Mouse (Mus musculus): ENCODE measurements at regions not wholly inside any gene's neighbourhood (a gene's known extent, or its start where the extent isn't known, plus 50 kb on each side); places are given as distances from the start of the nearest gene placed in this dataset.

GRCm38 (mm10) chr13:110665073-110665800, 270.4 kb downstream of the Plk2 start:
- in situ Hi-C loops (cut with MboI; ENCODE audit: unreplicated experiment in 2 of 2): no loop called here

- in situ Hi-C loops (cut with MboI; ENCODE audit: unreplicated experiment in 2 of 2): no loop called here
Measured at GRCm38 (mm10) chr13:110667276-110667956, 272.6 kb downstream of the Plk2 start.

- in situ Hi-C loops (cut with MboI; ENCODE audit: unreplicated experiment in 2 of 2): no loop called here
Measured at GRCm38 (mm10) chr13:110673536-110673935, 278.7 kb downstream of the Plk2 start.

GRCm38 (mm10) chr13:110683259-110684041, 288.6 kb downstream of the Plk2 start:
- in situ Hi-C loops (cut with MboI; ENCODE audit: unreplicated experiment in 2 of 2): no loop called here

GRCm38 (mm10) chr13:110688796-110689195, 293.9 kb downstream of the Plk2 start:
- in situ Hi-C loops (cut with MboI; ENCODE audit: unreplicated experiment in 2 of 2): no loop called here

- in situ Hi-C loops (cut with MboI; ENCODE audit: unreplicated experiment in 2 of 2): no loop called here
Measured at GRCm38 (mm10) chr13:110690501-110691255, 295.8 kb downstream of the Plk2 start.

GRCm38 (mm10) chr13:110692696-110693095, 297.9 kb downstream of the Plk2 start:
- in situ Hi-C loops (cut with MboI; ENCODE audit: unreplicated experiment in 2 of 2): no loop called here

- in situ Hi-C loops (cut with MboI; ENCODE audit: unreplicated experiment in 2 of 2): no loop called here
Measured at GRCm38 (mm10) chr13:110694876-110695275, 300.0 kb downstream of the Plk2 start.

GRCm38 (mm10) chr13:110696549-110696948, 301.7 kb downstream of the Plk2 start:
- in situ Hi-C loops (cut with MboI; ENCODE audit: unreplicated experiment in 2 of 2): no loop called here

GRCm38 (mm10) chr13:110704261-110704660, 309.4 kb downstream of the Plk2 start:
- in situ Hi-C loops (cut with MboI; ENCODE audit: unreplicated experiment in 2 of 2): no loop called here

GRCm38 (mm10) chr13:110710847-110711246, 316.0 kb downstream of the Plk2 start:
- in situ Hi-C loops (cut with MboI; ENCODE audit: unreplicated experiment in 2 of 2): no loop called here

GRCm38 (mm10) chr13:110712527-110712926, 317.7 kb downstream of the Plk2 start:
- in situ Hi-C loops (cut with MboI; ENCODE audit: unreplicated experiment in 2 of 2): no loop called here

GRCm38 (mm10) chr13:110722170-110722569, 327.3 kb downstream of the Plk2 start:
- in situ Hi-C loops (cut with MboI; ENCODE audit: unreplicated experiment in 2 of 2): no loop called here

GRCm38 (mm10) chr13:110722752-110723151, 327.9 kb downstream of the Plk2 start:
- in situ Hi-C loops (cut with MboI; ENCODE audit: unreplicated experiment in 2 of 2): no loop called here

- in situ Hi-C loops (cut with MboI; ENCODE audit: unreplicated experiment in 2 of 2): no loop called here
Measured at GRCm38 (mm10) chr13:110724836-110725235, 330.0 kb downstream of the Plk2 start.

- in situ Hi-C loops (cut with MboI; ENCODE audit: unreplicated experiment in 2 of 2): no loop called here
Measured at GRCm38 (mm10) chr13:110725821-110726220, 331.0 kb downstream of the Plk2 start.

- in situ Hi-C loops (cut with MboI; ENCODE audit: unreplicated experiment in 2 of 2): no loop called here
Measured at GRCm38 (mm10) chr13:110735511-110735910, 340.7 kb downstream of the Plk2 start.

- in situ Hi-C loops (cut with MboI; ENCODE audit: unreplicated experiment in 2 of 2): no loop called here
Measured at GRCm38 (mm10) chr13:110741576-110742206, 346.8 kb downstream of the Plk2 start.

- in situ Hi-C loops (cut with MboI; ENCODE audit: unreplicated experiment in 2 of 2): no loop called here
Measured at GRCm38 (mm10) chr13:110747223-110747868, 352.5 kb downstream of the Plk2 start.

- in situ Hi-C loops (cut with MboI; ENCODE audit: unreplicated experiment in 2 of 2): no loop called here
Measured at GRCm38 (mm10) chr13:110752746-110753145, 357.9 kb downstream of the Plk2 start.
